Mouse (Mus musculus): Measurements from ENCODE around the gene Gapdhs.
"Not testable (repeated sequence)": the region's sequence is repeated elsewhere in the genome, so short reads cannot be mapped to it uniquely, and the experiment has no call there.

Gene Gapdhs

DNA sequence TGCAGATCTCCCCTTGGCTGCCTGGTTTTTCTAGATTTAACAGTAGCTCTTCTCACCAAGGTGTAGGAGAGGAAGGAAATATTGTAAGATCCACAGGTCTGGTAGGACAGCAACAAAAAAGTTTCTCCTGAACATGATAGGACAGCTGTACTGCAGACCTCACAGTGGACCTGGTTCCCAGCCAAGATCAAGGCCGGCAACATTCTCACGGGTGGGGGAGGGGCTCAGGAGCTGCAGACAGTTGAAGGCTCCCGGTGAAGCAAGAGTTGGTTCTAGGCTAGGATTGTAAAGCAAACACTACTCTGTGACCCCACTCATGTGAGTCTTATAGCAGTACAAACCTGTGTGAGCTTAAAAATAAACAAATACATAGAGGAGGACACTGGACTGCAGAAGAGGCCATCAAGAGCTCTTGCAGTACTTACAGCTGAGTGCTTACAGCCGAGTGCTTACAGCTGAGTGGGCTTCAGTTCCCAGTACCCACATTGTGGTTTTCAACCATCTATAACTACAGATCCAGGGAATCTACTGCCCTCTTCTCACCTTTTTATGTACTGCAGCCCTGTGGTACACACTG, 629 bp upstream of the Gapdhs start:
- DNase-seq (ENCODE audit: low read depth) = no peak

GRCm38 (mm10) chr7:30742570-30742969, 911 bp downstream of the Gapdhs start:
- peak; percentile 42 for DNase-seq (ENCODE audit: low read depth)

DNA sequence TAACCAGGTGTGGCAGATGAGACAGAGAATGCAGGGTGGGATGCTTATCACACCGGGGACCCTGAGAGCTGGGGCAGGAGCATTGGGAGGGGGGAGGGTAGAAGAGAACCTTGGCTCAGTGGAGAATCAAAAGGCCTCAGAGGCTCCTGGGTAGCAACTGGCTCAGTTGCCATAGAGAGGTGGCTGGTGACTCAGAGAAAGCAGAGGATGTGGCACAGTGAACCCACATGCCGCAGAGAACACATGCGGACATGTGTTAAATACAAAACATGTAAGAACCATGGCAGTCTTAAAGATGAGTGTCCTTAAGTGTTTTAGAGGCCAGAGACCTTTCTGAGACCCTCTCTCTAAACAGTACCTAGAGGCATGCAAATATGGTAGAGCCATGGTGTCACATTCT, 7.3 kb downstream of the Gapdhs start:
- peak; percentile 69 for DNase-seq (ENCODE audit: low read depth)

- DNase-seq (ENCODE audit: low read depth) = not testable (repeated sequence)
Observed at GRCm38 (mm10) chr7:30730064-30730722, 13.3 kb downstream of the Gapdhs start.

DNA sequence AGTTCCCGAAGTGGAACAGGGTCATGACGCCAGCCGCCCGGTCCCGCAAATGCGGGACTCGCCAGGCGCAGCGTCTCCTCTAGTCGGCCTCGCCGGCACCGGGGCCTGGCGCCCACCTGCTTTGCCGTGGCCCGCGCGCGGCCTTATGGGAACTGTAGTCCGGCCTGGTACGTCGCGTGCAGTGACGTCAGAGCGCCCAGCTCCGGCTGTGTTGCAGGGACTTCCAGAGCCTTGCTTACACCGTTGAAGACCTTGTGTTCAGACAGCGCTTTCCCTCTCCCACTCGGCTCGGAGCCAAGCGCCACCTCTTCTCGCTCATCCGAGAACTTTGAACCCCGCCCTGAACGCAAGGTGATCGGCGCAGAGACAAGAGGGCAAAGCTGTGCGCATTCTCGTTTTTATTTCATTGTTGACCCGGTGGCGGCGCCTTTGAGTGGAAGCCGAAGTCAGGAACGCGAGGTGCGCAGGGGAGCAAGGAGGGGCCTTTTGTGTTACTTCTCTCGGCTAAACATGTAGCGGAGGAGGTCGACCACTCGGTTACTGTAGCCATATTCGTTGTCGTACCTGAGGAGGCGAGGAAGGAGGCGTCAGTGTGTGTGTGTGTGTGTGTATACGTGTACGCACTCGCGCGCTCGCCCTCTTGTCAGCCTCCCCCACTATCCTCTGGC, 14.0 kb downstream of the Gapdhs start, which contains the start of gene Tmem147:
TSS of gene Tmem147 (minus strand) at position 145 of the 668 bp plus-strand sequence.
- DNase-seq (ENCODE audit: low read depth) = peak; percentile 99

- DNase-seq (ENCODE audit: low read depth) = peak; percentile 70
Observed at GRCm38 (mm10) chr7:30728739-30729395, 14.6 kb downstream of the Gapdhs start.

GRCm38 (mm10) chr7:30728214-30728613, 15.3 kb downstream of the Gapdhs start:
- DNase-seq (ENCODE audit: low read depth) = no peak

DNA sequence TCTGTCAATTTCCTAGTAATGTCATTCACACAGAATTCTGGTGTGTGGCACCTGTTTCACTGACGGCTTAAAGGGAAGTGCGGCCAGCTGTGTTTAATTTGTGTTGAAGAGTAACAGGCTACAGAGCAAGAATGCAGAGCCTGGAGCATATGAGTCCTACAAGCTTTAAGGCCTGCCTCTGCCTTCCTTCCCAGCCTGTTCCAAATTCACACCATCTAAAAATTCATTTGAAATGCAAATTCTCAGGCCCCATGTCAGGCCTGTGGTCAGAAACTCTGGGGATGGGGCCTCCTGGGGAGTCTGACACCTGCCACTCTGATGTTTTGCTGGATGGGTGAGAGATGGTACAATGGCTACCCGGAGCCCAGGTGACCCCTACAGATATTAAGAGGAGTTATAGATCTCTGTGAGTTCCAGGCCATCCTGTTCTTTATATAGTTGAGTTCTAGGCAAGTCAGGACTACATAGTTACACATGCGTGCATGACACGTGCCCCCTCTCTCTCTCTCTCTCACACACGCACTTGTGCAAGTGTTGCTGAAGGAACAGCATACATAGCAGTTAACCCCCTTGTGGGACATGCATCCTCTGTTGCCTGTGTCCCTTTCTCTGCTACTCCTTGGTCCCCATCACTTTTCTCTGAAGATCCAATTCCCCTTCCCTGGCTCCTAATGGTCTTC, 20.1 kb downstream of the Gapdhs start:
- no peak for DNase-seq (ENCODE audit: low read depth)

- DNase-seq (ENCODE audit: low read depth) = no peak
Observed at GRCm38 (mm10) chr7:30721286-30721685, 22.2 kb downstream of the Gapdhs start.

DNA sequence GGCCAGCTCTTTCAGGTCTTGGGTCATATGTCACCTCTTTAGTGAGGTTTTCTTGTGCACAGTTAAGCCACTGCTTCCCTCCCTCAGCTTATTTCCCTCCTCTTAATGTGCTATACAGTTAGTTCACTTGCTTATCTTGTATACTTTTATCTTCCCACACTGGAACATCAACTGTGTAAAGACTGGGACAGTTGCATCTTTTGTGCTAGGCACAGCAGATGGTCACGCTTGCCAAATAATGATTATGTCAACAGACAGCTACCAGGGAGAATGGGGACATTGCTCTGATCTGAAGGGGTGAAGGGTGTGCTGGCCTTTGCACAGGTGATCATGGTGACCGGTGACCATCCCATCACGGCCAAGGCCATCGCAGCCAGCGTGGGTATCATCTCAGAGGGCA, 23.8 kb downstream of the Gapdhs start:
- no peak for DNase-seq (ENCODE audit: low read depth)

DNA sequence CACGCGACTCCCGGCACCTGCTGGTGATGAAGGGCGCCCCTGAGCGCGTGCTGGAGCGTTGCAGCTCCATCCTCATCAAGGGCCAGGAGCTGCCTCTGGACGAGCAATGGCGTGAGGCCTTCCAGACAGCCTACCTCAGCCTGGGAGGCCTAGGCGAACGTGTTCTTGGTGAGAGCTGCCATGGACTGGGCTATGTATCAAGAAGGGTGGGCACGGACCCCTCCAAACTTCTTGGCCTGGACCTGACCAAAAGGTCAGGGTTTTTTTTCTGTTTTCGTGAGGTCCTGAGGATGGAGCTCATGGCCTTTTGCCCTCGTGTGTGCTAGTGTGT, 25.8 kb downstream of the Gapdhs start:
- no peak for DNase-seq (ENCODE audit: low read depth)

DNA sequence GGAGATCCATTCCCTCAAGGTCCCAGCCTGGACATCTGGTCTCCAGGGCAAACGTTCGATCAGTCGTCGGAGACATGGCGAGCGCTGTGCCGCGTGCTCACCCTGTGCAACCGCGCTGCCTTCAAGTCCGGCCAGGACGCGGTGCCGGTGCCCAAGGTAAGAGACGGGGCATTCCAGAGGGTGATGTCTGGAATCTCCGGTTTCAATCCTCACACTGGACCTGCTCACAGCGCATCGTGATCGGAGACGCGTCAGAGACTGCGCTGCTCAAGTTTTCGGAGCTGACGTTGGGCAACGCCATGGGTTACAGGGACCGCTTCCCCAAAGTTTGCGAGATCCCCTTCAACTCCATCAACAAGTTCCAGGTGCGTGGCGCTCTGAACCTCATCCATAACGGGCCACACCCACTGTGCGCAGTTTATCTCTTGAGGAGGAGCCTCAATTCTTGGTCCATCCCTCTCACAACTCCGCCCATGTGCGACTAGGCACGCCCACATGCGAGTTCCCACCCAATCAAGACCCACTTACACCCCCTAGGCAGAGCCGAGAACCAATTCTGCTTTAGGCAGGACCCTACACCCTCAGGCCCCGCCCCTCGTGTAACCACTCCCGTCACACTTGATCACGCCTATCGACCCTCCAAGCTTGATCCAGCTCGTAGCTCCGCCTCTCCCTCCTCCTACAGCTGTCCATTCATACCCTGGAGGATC, 26.3 kb downstream of the Gapdhs start:
- DNase-seq (ENCODE audit: low read depth) = no peak

DNA sequence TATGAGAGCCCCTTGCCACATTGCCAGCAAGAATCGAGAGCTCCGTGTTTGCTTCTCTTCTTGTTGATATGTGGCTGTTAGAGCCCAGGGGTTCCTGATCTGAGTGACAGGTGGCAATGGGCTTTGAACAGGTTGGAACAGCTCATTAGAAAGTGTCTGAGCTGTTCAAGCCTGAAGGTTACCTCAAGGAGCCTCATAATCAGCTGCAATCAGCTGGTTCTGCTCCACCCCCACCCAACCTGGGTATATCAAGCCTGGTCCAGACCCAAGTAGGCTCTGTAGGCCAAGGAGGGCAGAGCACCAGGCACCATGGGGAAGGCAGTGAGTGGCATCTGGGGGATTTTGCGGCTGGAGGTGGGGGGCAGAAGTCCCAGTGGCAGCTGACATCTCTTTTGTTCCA, 31.5 kb downstream of the Gapdhs start, which contains the start of gene Atp4a:
TSS of gene Atp4a (plus strand) at position 268 of the 400 bp plus-strand sequence.
- DNase-seq (ENCODE audit: low read depth) = no peak

DNA sequence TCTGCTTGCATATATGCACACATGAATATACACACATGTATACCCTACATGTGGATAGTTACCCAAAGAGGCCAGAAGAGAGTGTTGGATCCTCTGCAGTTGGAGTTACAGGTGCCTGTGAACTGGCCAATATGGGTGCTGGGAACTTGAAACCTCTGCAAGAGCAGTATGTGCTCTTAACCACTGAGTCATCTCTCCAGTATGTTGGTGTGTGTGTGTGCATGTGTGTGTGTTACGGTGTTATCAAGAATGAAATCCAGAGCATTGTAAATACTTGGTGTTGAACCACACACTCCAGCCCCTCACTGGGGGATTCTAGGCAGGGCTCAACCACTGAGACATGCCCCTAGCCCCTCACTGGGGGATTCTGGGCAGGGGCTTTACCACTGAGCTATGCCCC, 36.0 kb downstream of the Gapdhs start:
- DNase-seq (ENCODE audit: low read depth) = peak; percentile 33

DNA sequence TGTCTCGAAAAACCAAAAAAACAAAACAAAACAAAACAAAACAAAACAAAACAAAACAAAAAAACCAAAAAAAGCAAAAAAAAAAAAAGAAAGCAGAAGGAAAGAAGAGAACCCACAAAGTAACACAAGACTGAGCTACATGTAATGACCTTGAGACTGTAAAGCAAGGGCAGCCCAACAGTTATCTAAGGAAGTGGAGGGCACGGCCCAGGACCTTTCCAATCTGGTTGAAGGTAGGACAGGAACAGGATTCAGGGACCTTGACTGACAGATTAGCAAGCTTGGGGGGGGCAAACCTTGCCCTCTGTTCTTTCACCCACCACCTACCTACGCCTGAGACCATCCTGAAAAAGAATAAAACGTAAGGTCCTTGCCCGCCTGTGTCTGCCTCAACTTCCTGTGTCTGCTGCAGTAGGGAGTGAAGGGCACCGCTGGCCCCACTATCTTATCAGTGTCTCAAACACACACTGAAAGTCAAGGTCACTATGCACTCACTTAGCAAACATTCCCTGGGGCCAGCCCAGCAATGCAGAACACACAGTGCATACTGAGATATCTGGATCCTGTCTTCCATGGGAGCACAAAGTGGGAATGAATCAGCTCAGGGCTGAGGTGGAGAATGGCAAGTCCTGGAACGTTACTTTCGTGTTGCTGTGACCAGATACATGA, 37.1 kb downstream of the Gapdhs start:
- peak; percentile 62 for DNase-seq (ENCODE audit: low read depth)

- peak; percentile 93 for DNase-seq (ENCODE audit: low read depth)
Observed at GRCm38 (mm10) chr7:30698589-30698988, 44.9 kb downstream of the Gapdhs start, which contains the start of gene 2200002J24Rik. TSS of gene 2200002J24Rik (plus strand) at chr7:30698926.

- peak; percentile 81 for DNase-seq (ENCODE audit: low read depth)
Observed at GRCm38 (mm10) chr7:30698101-30698500, 45.4 kb downstream of the Gapdhs start.

GRCm38 (mm10) chr7:30688325-30688724, 55.2 kb downstream of the Gapdhs start:
- no peak for DNase-seq (ENCODE audit: low read depth)

GRCm38 (mm10) chr7:30683425-30683824, 60.1 kb downstream of the Gapdhs start:
- DNase-seq (ENCODE audit: low read depth) = peak; percentile 62

- no peak for DNase-seq (ENCODE audit: low read depth)
Observed at GRCm38 (mm10) chr7:30681897-30682296, 61.6 kb downstream of the Gapdhs start.
